Comparison of ENCODE assay signal across 15 mouse cellular contexts in the genomic region with DNA sequence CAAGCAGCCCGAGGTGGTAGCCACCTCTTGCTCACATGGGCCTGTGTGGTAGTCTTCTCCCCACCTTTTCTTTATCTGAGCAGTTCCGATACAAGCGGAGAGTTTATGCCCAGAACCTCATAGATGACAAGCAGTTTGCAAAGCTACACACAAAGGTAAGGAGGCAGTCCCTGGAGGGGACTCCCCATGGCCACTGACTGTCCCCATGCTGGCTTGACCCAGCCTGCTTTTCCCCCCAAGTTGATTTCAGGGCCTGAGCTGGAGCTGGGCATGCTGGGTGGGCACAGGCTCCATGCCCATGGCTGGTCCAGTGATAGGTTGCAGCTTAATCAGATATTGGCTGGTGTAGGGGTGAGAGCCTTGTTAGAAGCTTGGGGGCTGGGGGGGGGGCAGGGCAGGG. TPM values are rescaled to one million over a fixed set of nuclear protein-coding genes. Genes with fewer than 3 reads are reported as not detected.
DNase-seq lines count a peak whose midpoint lies in the region; ATAC-seq lines count a peak whose summit lies in the region.
"Had no signal": no experiment of that assay in that cellular context is flagged by ENCODE, and none has a peak within 500 bp of the region (broad histone marks: within the 10 kb centered on the region; RNA-seq: fewer than 3 reads in every experiment).

No protein-coding gene starts in this region.

- no peaks in the 10 kb centered on the region for H3K9me3 ChIP-seq in heart, embryonic 12.5 days (replicated peaks)
- H3K9me3 ChIP-seq in liver, embryonic 11.5 days (ENCODE audit: control insufficient read depth, low read length), result no peaks in the 10 kb centered on the region
- H3K9me3 ChIP-seq in hindbrain, embryonic 16.5 days (ENCODE audit: control insufficient read depth, low read length), result no peaks in the 10 kb centered on the region

- H3K4me1 ChIP-seq in heart, embryonic 12.5 days (replicated peaks), result peaks cover 22% of the 10 kb centered on the region
- peaks cover 26% of the 10 kb centered on the region for H3K4me1 ChIP-seq in liver, embryonic 11.5 days (replicated peaks; ENCODE audit: control insufficient read depth, insufficient read depth, low read length)
- H3K4me1 ChIP-seq in brown adipose tissue, adult 24 weeks (ENCODE audit: control insufficient read depth, insufficient read depth, insufficient read length, low read length), result peaks cover 24% of the 10 kb centered on the region
- peaks cover 21% of the 10 kb centered on the region for H3K4me1 ChIP-seq in hindbrain, embryonic 16.5 days (ENCODE audit: control insufficient read depth, insufficient read depth, low read depth, low read length)

- no peak for ATAC-seq in heart, embryonic 12.5 days (ENCODE audit: insufficient number of reproducible peaks, low FRiP score)
- no peak for ATAC-seq in liver, embryonic 11.5 days (replicated peaks; ENCODE audit: low FRiP score)
- ATAC-seq in hindbrain, embryonic 16.5 days, result no peak
- no peak for ATAC-seq in monocyte, adult 5-6 weeks (replicated peaks; ENCODE audit: insufficient number of reproducible peaks, low FRiP score, low TSS enrichment, poor library complexity, severe bottlenecking)
- ATAC-seq: activated CD4-positive, CD25-positive, alpha-beta regulatory T cell, adult 4 months had no signal

- no peak for DNase-seq in heart, adult 18-20 months
- DNase-seq in liver, embryonic 11.5 days (ENCODE audit: low spot score), result no peak
- DNase-seq in liver, result no peak
- DNase-seq in frontal cortex, adult 2 months (ENCODE audit: extremely low spot score in 1 of 2, low spot score in 1 of 2), result no peak
- DNase-seq: cerebellum, adult 18-20 months; forebrain, postnatal 0 days; kidney, adult 18-20 months; layer of hippocampus, adult 9-11 months; lung, adult 2 months had no signal

- no peak overlapping the region for H3K9ac ChIP-seq in heart, embryonic 12.5 days
- no peak overlapping the region for H3K9ac ChIP-seq in liver, embryonic 11.5 days (ENCODE audit: low read depth, low read length)
- H3K9ac ChIP-seq in hindbrain, embryonic 16.5 days (ENCODE audit: low read depth, low read length), result no peak overlapping the region
- H3K9ac ChIP-seq: forebrain, postnatal 0 days had no signal

- H3K4me3 ChIP-seq in heart, embryonic 12.5 days, result peak overlapping the region; percentile 79; the same call in 1 of the 2 replicates
- no peak overlapping the region for H3K4me3 ChIP-seq in liver, embryonic 11.5 days (ENCODE audit: low read depth, low read length)
- peak overlapping the region; percentile 77 for H3K4me3 ChIP-seq in brown adipose tissue, adult 24 weeks (ENCODE audit: insufficient read depth, low read depth, low read length)
- no peak overlapping the region for H3K4me3 ChIP-seq in hindbrain, embryonic 16.5 days (ENCODE audit: low read length)

- 79% methylated on average over 3 of the region's 3 CpGs for WGBS in heart, embryonic 12.5 days
- WGBS in liver, embryonic 11.5 days, result 72% methylated on average over 3 of the region's 3 CpGs
- 87% methylated on average over 3 of the region's 3 CpGs for WGBS in hindbrain, embryonic 16.5 days

- peaks cover 53% of the 10 kb centered on the region for H3K27me3 ChIP-seq in heart, embryonic 12.5 days (replicated peaks)
- peaks cover 16% of the 10 kb centered on the region for H3K27me3 ChIP-seq in liver, embryonic 11.5 days (replicated peaks; ENCODE audit: control insufficient read depth, insufficient read depth, low read length)
- H3K27me3 ChIP-seq in hindbrain, embryonic 16.5 days (replicated peaks; ENCODE audit: control insufficient read depth, insufficient read depth, low read length), result no peaks in the 10 kb centered on the region

- H3K36me3 ChIP-seq in heart, embryonic 12.5 days, result peaks cover 25% of the 10 kb centered on the region
- peaks cover 4% of the 10 kb centered on the region; the same call in 1 of the 2 replicates for H3K36me3 ChIP-seq in liver, embryonic 11.5 days (ENCODE audit: control insufficient read depth, insufficient read depth, low read length)
- peaks cover 17% of the 10 kb centered on the region for H3K36me3 ChIP-seq in hindbrain, embryonic 16.5 days (ENCODE audit: control insufficient read depth, insufficient read depth, low read length)

- H3K27ac ChIP-seq in heart, embryonic 12.5 days (ENCODE audit: poor library complexity, severe bottlenecking), result no peak overlapping the region
- no peak overlapping the region for H3K27ac ChIP-seq in liver, embryonic 11.5 days (ENCODE audit: low read depth, low read length)
- no peak overlapping the region; the same call in 1 of the 2 replicates for H3K27ac ChIP-seq in brown adipose tissue, adult 24 weeks (replicated peaks; ENCODE audit: low read depth, low read length)
- no peak overlapping the region for H3K27ac ChIP-seq in hindbrain, embryonic 16.5 days (ENCODE audit: low read depth, low read length)

- peak overlapping the region; percentile 83 for H3K4me2 ChIP-seq in heart, embryonic 12.5 days
- peak overlapping the region; percentile 93; the same call in 1 of the 2 replicates for H3K4me2 ChIP-seq in liver, embryonic 11.5 days
- peak overlapping the region; percentile 88 for H3K4me2 ChIP-seq in hindbrain, embryonic 16.5 days (ENCODE audit: low read length)

RNA-seq across cellular contexts. Expression of gene Shank3, which starts 1.9 kb away (rescaled TPM):
- 2.9 and 3.0 TPM in 2 replicates for polyA plus RNA-seq in heart, embryonic 12.5 days (2016; fragmentation: Nextera tagmentation; extraction: Ambion mirVana)
- 10 to 100 TPM; 35.9 to 40.4 TPM for total RNA-seq in heart, adult 18-20 months (2021)
- polyA plus RNA-seq in liver, embryonic 11.5 days (2014; fragmentation: Nextera tagmentation; extraction: Ambion mirVana), result 1.1 and 1.7 TPM in 2 replicates
- 6.8 and 15.5 TPM in 2 replicates for polyA plus RNA-seq in brown adipose tissue, adult 24 weeks (2012; ENCODE audit: insufficient read depth, insufficient read length, missing spikeins)
- polyA plus RNA-seq in hindbrain, embryonic 16.5 days (2015; fragmentation: Nextera tagmentation; extraction: Ambion mirVana), result 7.7 and 8.4 TPM in 2 replicates
- 76.4 and 84.0 TPM in 2 replicates for polyA plus RNA-seq in frontal cortex, adult 2 months (2012; rRNA removed)
- total RNA-seq in monocyte, adult 5-6 weeks (2017), result not detected in 3 replicates
- polyA plus RNA-seq: activated CD4-positive, CD25-positive, alpha-beta regulatory T cell, adult 4 months had no signal

RNA-seq across cellular contexts. Expression of gene Arsa, which starts 24.1 kb away (rescaled TPM):
- 14.9 and 15.0 TPM in 2 replicates for polyA plus RNA-seq in heart, embryonic 12.5 days (2016; fragmentation: Nextera tagmentation; extraction: Ambion mirVana)
- total RNA-seq in heart, adult 18-20 months (2021), result 10 to 100 TPM; 12.5 to 15.2 TPM
- polyA plus RNA-seq in liver, embryonic 11.5 days (2014; fragmentation: Nextera tagmentation; extraction: Ambion mirVana), result 8.6 and 9.0 TPM in 2 replicates
- polyA plus RNA-seq in brown adipose tissue, adult 24 weeks (2012; ENCODE audit: insufficient read depth, insufficient read length, missing spikeins), result 17.2 and 24.2 TPM in 2 replicates
- 35.4 and 37.3 TPM in 2 replicates for polyA plus RNA-seq in hindbrain, embryonic 16.5 days (2015; fragmentation: Nextera tagmentation; extraction: Ambion mirVana)
- 29.6 and 34.9 TPM in 2 replicates for polyA plus RNA-seq in frontal cortex, adult 2 months (2012; rRNA removed)
- 11.2 to 12.6 TPM (median 11.7 TPM) in 3 replicates for total RNA-seq in monocyte, adult 5-6 weeks (2017)

RNA-seq across cellular contexts. Expression of gene Mapk8ip2, which starts 47.6 kb away (rescaled TPM):
- 0.36 and 0.49 TPM in 2 replicates for polyA plus RNA-seq in heart, embryonic 12.5 days (2016; fragmentation: Nextera tagmentation; extraction: Ambion mirVana)
- under 1 TPM; 0.07 to 0.33 TPM for total RNA-seq in heart, adult 18-20 months (2021)
- polyA plus RNA-seq in liver, embryonic 11.5 days (2014; fragmentation: Nextera tagmentation; extraction: Ambion mirVana), result 0.26 and 0.36 TPM in 2 replicates
- not detected in 2 replicates for polyA plus RNA-seq in brown adipose tissue, adult 24 weeks (2012; ENCODE audit: insufficient read depth, insufficient read length, missing spikeins)
- polyA plus RNA-seq in hindbrain, embryonic 16.5 days (2015; fragmentation: Nextera tagmentation; extraction: Ambion mirVana), result 84.5 and 88.1 TPM in 2 replicates
- 123 and 134 TPM in 2 replicates for polyA plus RNA-seq in frontal cortex, adult 2 months (2012; rRNA removed)
- not detected in 3 replicates for total RNA-seq in monocyte, adult 5-6 weeks (2017)
- polyA plus RNA-seq: erythroblast, embryonic 14.5 days had no signal

Comparison
In these comparisons a context has a peak if more than half of its experiments do, and no peak if none do; other contexts are left out.
1. H3K4me3 ChIP-seq: peak in heart, embryonic 12.5 days (single experiment) and brown adipose tissue, adult 24 weeks (single experiment); none in liver, embryonic 11.5 days (single experiment) and hindbrain, embryonic 16.5 days (single experiment).
2. RNA of gene Mapk8ip2, which starts 47.6 kb away (polyA plus RNA-seq): 123 to 134 TPM in frontal cortex, adult 2 months and 84.5 to 88.1 TPM in hindbrain, embryonic 16.5 days; 0.36 to 0.49 TPM in heart, embryonic 12.5 days, 0.26 to 0.36 TPM in liver, embryonic 11.5 days and not detected in brown adipose tissue, adult 24 weeks; every median in the first group is over 10 times any median in the second.
3. Peak in every context shown above with its lines, with median percentiles within 50 percentile points of each other: H3K4me2 ChIP-seq.